Comparison of ENCODE assay signal across 8 mouse cellular contexts in the genomic region with DNA sequence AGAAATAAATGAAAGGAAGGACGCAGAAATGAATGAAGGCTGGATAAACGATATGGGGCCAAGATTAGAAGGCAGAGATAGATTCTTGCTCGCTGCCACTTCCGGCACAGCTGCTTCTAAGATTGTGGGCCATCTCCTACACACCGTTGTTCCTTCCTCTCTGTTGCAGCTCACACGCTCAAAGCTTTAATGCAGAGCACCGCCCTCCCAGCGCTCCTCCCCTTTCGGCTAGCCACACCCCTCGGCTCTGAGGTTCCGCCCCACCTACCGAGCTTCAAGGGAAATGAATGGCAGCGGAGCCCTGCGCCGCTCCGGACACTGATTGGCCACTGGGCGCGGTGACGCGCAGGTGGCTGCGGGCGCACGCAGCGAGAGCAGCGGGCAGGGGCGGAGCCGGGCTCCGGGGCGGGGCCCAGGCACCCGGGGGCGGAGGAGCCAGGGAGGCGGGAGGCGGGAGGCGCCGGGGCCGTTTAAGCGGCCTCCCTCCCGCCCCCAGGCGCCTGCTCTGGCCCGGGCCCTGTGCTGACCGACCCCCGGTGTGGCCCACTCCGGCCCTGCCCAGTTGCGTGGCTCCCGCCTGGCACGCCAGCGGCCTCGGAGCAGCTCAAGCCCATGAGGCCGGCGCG. TPM values are rescaled to one million over a fixed set of nuclear protein-coding genes. Genes with fewer than 3 reads are reported as not detected.
A peak's percentile ranks its signal among the peaks of the same experiment; 100 is the strongest.
DNase-seq lines count a peak whose midpoint lies in the region; ATAC-seq and TF ChIP-seq lines count a peak whose summit lies in the region.

Mmd (plus strand) TSS at position 432 of the 626 bp plus-strand sequence.

- intact Hi-C loops in heart, postnatal 36 days (cut with DNase I): loop anchor here (2.0 to 10.0 kb wide), 2 partner anchors 64 to 166 kb away; no protein-coding TSS in a partner anchor

- H3K9me3 ChIP-seq in G1E (replicated peaks): peaks cover 13% of the 10 kb centered on the region
- no peaks in the 10 kb centered on the region for H3K9me3 ChIP-seq in forebrain, embryonic 16.5 days (ENCODE audit: control insufficient read depth, low read length)
- no peaks in the 10 kb centered on the region for H3K9me3 ChIP-seq in lung, embryonic 14.5 days (ENCODE audit: low read depth, low read length)

- under 1% methylated on average over 41 of the region's 51 CpGs for WGBS in forebrain, embryonic 16.5 days
- WGBS in lung, embryonic 14.5 days: under 1% methylated on average over 44 of the region's 51 CpGs
- WGBS in olfactory bulb, adult 2 months: under 1% methylated on average over 44 of the region's 51 CpGs
- WGBS in thymus, adult 2 months: under 1% methylated on average over 50 of the region's 51 CpGs

- ATAC-seq in G1E (ENCODE audit: extremely low read depth, insufficient number of reproducible peaks, low FRiP score, poor library complexity, severe bottlenecking): peak; percentile 99
- ATAC-seq in forebrain, embryonic 16.5 days: peak; percentile 99
- ATAC-seq in lung, embryonic 14.5 days (ENCODE audit: insufficient read depth): peak; percentile 99

- peaks cover 9% of the 10 kb centered on the region for H3K4me1 ChIP-seq in G1E (ENCODE audit: insufficient read depth, low read depth, low read length)
- H3K4me1 ChIP-seq in forebrain, embryonic 16.5 days (replicated peaks; ENCODE audit: control insufficient read depth, insufficient read depth, low read length): peaks cover 22% of the 10 kb centered on the region
- 0 out of 2 replicates have a peak, but pooled peaks cover 9% of the 10 kb centered on the region for H3K4me1 ChIP-seq in lung, embryonic 14.5 days (ENCODE audit: insufficient read depth)
- peaks cover 10% of the 10 kb centered on the region; the same call in 1 of the 2 replicates for H3K4me1 ChIP-seq in olfactory bulb, adult 2 months (ENCODE audit: control insufficient read depth, insufficient read depth, low read length)
- peaks cover 20% of the 10 kb centered on the region for H3K4me1 ChIP-seq in thymus, adult 2 months (replicated peaks; ENCODE audit: control insufficient read depth, insufficient read depth, low read length)

- peak within 1 kb of the TSS; percentile 94 for H3K27ac ChIP-seq in forebrain, embryonic 16.5 days (ENCODE audit: low read length)
- peak within 1 kb of the TSS; percentile 97 for H3K27ac ChIP-seq in layer of hippocampus, adult 2 months
- peak within 1 kb of the TSS; percentile 78 for H3K27ac ChIP-seq in lung, embryonic 14.5 days (ENCODE audit: low read depth)
- peak within 1 kb of the TSS; percentile 54; the same call in 1 of the 2 replicates for H3K27ac ChIP-seq in olfactory bulb, adult 2 months (ENCODE audit: insufficient read depth, low read depth, low read length)
- H3K27ac ChIP-seq in thymus, adult 2 months (ENCODE audit: control insufficient read depth, insufficient read depth, low read length): peak within 1 kb of the TSS; percentile 90

- peak; percentile 66 for TF ChIP-seq POLR2A in olfactory bulb, adult 2 months (IDR thresholded peaks at IDR 0.05; ENCODE audit: insufficient read depth, low read depth, low read length)
- TF ChIP-seq POLR2A in thymus, adult 2 months (IDR thresholded peaks at IDR 0.05; ENCODE audit: control insufficient read depth, extremely low read depth, insufficient read depth, low read length, poor library complexity): peak; percentile 84

- H3K9ac ChIP-seq in forebrain, embryonic 16.5 days (replicated peaks; ENCODE audit: low read depth, low read length): peak within 1 kb of the TSS; percentile 93
- H3K9ac ChIP-seq in lung, embryonic 14.5 days: peak within 1 kb of the TSS; percentile 90

- no peaks in the 10 kb centered on the region for H3K36me3 ChIP-seq in G1E (replicated peaks)
- no peaks in the 10 kb centered on the region for H3K36me3 ChIP-seq in forebrain, embryonic 16.5 days (ENCODE audit: control insufficient read depth, insufficient read depth)
- no peaks in the 10 kb centered on the region for H3K36me3 ChIP-seq in lung, embryonic 14.5 days (ENCODE audit: insufficient read depth)
- H3K36me3 ChIP-seq in thymus, adult 2 months (ENCODE audit: control insufficient read depth, insufficient read depth, low read length): no peaks in the 10 kb centered on the region

- TF ChIP-seq CTCF in G1E (IDR thresholded peaks at IDR 0.05; ENCODE audit: low read depth, low read length): no peak
- peak; percentile 62 for TF ChIP-seq CTCF in layer of hippocampus, adult 2 months (conservative IDR thresholded peaks at IDR 0.05)
- TF ChIP-seq CTCF in lung, embryonic 14.5 days (IDR thresholded peaks at IDR 0.05; ENCODE audit: low read depth): peak; percentile 41
- no peak for TF ChIP-seq CTCF in olfactory bulb, adult 2 months (IDR thresholded peaks at IDR 0.05; ENCODE audit: insufficient read depth, low read depth, low read length)
- TF ChIP-seq CTCF in thymus, adult 2 months (IDR thresholded peaks at IDR 0.05; ENCODE audit: borderline replicate concordance, control insufficient read depth, extremely low read depth, insufficient read depth, low read length, poor library complexity): peak; percentile 54; the same call in 1 of the 2 replicates

- peak within 1 kb of the TSS; percentile 65 for H3K4me2 ChIP-seq in forebrain, embryonic 16.5 days (ENCODE audit: low read length)
- H3K4me2 ChIP-seq in lung, embryonic 14.5 days: peak within 1 kb of the TSS; percentile 71

- DNase-seq in G1E (ENCODE audit: low spot score): peak; percentile 78
- peak; percentile 97 to 98 for DNase-seq in cerebellum, adult 18-20 months
- DNase-seq in heart, postnatal 36 days: peak; percentile 96 to 97
- peak; percentile 95 to 98 for DNase-seq in layer of hippocampus, adult 2 months (ENCODE audit: low spot score in 2 of 2)
- peak; percentile 99 for DNase-seq in lung, embryonic 14.5 days
- DNase-seq in thymus, adult 2 months: peak; percentile 99

- H3K4me3 ChIP-seq in G1E (ENCODE audit: low read depth, low read length): peak within 1 kb of the TSS; percentile 76
- H3K4me3 ChIP-seq in forebrain, embryonic 16.5 days (replicated peaks; ENCODE audit: low read length): peak within 1 kb of the TSS; percentile 96
- peak within 1 kb of the TSS; percentile 61 for H3K4me3 ChIP-seq in layer of hippocampus, adult 2 months
- H3K4me3 ChIP-seq in lung, embryonic 14.5 days (ENCODE audit: low read depth, low read length): peak within 1 kb of the TSS; percentile 83
- H3K4me3 ChIP-seq in olfactory bulb, adult 2 months (ENCODE audit: insufficient read depth, low read depth, low read length): peak within 1 kb of the TSS; percentile 79
- H3K4me3 ChIP-seq in thymus, adult 2 months (ENCODE audit: control insufficient read depth, insufficient read depth, low read length): peak within 1 kb of the TSS; percentile 72

- H3K27me3 ChIP-seq in G1E (ENCODE audit: insufficient read depth, low read length): no peaks in the 10 kb centered on the region; the same call in 1 of the 2 replicates
- H3K27me3 ChIP-seq in forebrain, embryonic 16.5 days (replicated peaks; ENCODE audit: control insufficient read depth, insufficient read depth, low read length): no peaks in the 10 kb centered on the region
- no peaks in the 10 kb centered on the region for H3K27me3 ChIP-seq in lung, embryonic 14.5 days (ENCODE audit: insufficient read depth, low read length)
- no peaks in the 10 kb centered on the region for H3K27me3 ChIP-seq in thymus, adult 2 months (ENCODE audit: control insufficient read depth, insufficient read depth, low read length)

RNA-seq across cellular contexts. Expression of gene Mmd, which starts in this region (rescaled TPM):
- 3.8 and 6.1 TPM in 2 replicates for total RNA-seq in G1E (2014; fragmentation: Nextera tagmentation)
- total RNA-seq in G1E (2017): 10.7 and 12.0 TPM in 2 replicates
- 2.0 and 2.8 TPM in 2 replicates for polyA plus RNA-seq in G1E (2012)
- 104 and 107 TPM in 2 replicates for polyA plus RNA-seq in forebrain, embryonic 16.5 days (2015; fragmentation: Nextera tagmentation; extraction: Ambion mirVana)
- 10 to 100 TPM; 21.8 to 38.8 TPM for total RNA-seq in heart, postnatal 36 days (2021)
- 100 to 1,000 TPM; 364 to 381 TPM for total RNA-seq in layer of hippocampus, adult 2 months (2021)
- 31.5 and 33.9 TPM in 2 replicates for polyA plus RNA-seq in lung, embryonic 14.5 days (2014; fragmentation: Nextera tagmentation; extraction: Ambion mirVana)
- polyA plus RNA-seq in olfactory bulb, adult 2 months (2012; ENCODE audit: insufficient read depth, insufficient read length, low replicate concordance, missing spikeins): not detected in 2 replicates
- polyA plus RNA-seq in thymus, adult 2 months (2012; rRNA removed): 32.7 and 42.3 TPM in 2 replicates

Comparison
In these comparisons a context has a peak if more than half of its experiments do, and no peak if none do; other contexts are left out.
1. Peak in every context shown above with its lines: DNase-seq, ATAC-seq, H3K4me3 ChIP-seq and H3K27ac ChIP-seq.
2. RNA of gene Mmd (total RNA-seq): 364 to 381 TPM in layer of hippocampus, adult 2 months; 21.8 to 38.8 TPM in heart, postnatal 36 days and 3.8 to 12.0 TPM in G1E; every median in the first group is over 4 times any median in the second.
3. CTCF ChIP-seq: peak in layer of hippocampus, adult 2 months (single experiment), lung, embryonic 14.5 days (single experiment) and thymus, adult 2 months (single experiment); none in G1E (single experiment) and olfactory bulb, adult 2 months (single experiment).